Mouse (Mus musculus) spleen, adult 2 months (tissue): ENCODE measurements around the gene Atp13a5. TPM values are rescaled to one million over a fixed set of nuclear protein-coding genes. Genes with fewer than 3 reads are reported as not detected.

Source experiments
- DNase-seq, 2 experiments: peaks; one replicate each; pipeline versions ENCODE4 v3.0.0 to v3.0.0-alpha.2; 2012 to 2021; ENCODE audit warnings: low spot score in 2 of 2, low read depth in 1 of 2
- H3K27ac ChIP-seq: fragments of 200-500 bp; 2 replicates; pipeline ENCODE4 v1.5.1; 2012; ENCODE audit warnings: low read length, inconsistent platforms; ENCODE audit not compliant: insufficient read depth
- H3K27me3 ChIP-seq: fragments of 200-500 bp; 2 replicates; pipeline ENCODE4 v1.6.1; 2012; ENCODE audit warnings: mild to moderate bottlenecking, moderate library complexity, low read length, inconsistent platforms; ENCODE audit not compliant: control insufficient read depth, insufficient read depth
- H3K36me3 ChIP-seq: fragments of 200-500 bp; 2 replicates; pipeline ENCODE4 v1.6.1; 2012; ENCODE audit warnings: mild to moderate bottlenecking, low read length, inconsistent platforms; ENCODE audit not compliant: control insufficient read depth, insufficient read depth
- H3K4me1 ChIP-seq: fragments of 200-500 bp; 2 replicates; pipeline ENCODE4 v1.6.1; 2011; ENCODE audit warnings: inconsistent platforms; ENCODE audit not compliant: control insufficient read depth, insufficient read depth, insufficient read length
- H3K4me3 ChIP-seq: fragments of 200-500 bp; 2 replicates; pipeline ENCODE4 v1.5.1; 2011; ENCODE audit warnings: mild to moderate bottlenecking, inconsistent platforms; ENCODE audit not compliant: insufficient read depth, insufficient read length; ENCODE audit errors: extremely low read depth
- CTCF ChIP-seq: fragments of 200-500 bp; IDR thresholded peaks from 2 replicates; pipeline ENCODE4 v1.5.1; 2011; ENCODE audit warnings: mild to moderate bottlenecking, inconsistent platforms; ENCODE audit not compliant: insufficient read depth, insufficient read length, insufficient replicate concordance; ENCODE audit errors: extremely low read depth
- POLR2A ChIP-seq: fragments of 200-500 bp; IDR thresholded peaks from 2 replicates; pipeline ENCODE4 v1.6.1; 2011; ENCODE audit warnings: low read depth, low read length, inconsistent platforms
- WGBS: fragments of 180-500 bp; shearing (Covaris S2); methylation state at CpG from one replicate; pipeline ENCODE4 v1.1.7; 2018; 5-methylcytosine and 5-hydroxymethylcytosine counted together
- polyA plus RNA-seq: library from polyadenylated mRNA; depleted of rRNA; stranded (reverse); fragments of >200 nt; gene quantifications from 2 replicates; pipeline ENCODE4 v1.2.3, GENCODE M21; 2012

The Atp13a5 gene
- polyA plus RNA-seq, 1 experiment, result not detected

DNA sequence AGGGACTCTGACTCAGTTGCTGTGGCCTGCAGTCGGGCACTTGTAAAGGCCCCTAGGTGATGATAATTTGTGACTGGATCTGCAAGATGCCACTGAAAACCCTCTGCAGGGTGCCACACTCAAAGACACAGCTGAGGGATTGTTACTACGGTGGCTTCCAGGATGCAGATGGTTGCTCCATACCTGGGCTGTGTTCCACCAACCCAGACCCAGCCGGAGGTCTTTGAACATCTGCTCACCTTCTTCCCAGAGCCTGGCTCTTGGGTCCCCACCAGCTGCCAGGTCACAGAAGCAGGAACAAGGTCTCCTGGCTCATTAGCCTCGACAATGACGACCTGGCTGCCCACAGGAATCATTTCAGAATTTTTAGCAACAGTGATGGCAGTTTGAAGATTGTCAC, 97.8 kb downstream of the Atp13a5 start:
- Histone ChIP-seq H3K36me3 (no peaks in the 10 kb centered on the region), H3K4me1 (no peaks in the 10 kb centered on the region), H3K27ac (no peak overlapping the region)

DNA sequence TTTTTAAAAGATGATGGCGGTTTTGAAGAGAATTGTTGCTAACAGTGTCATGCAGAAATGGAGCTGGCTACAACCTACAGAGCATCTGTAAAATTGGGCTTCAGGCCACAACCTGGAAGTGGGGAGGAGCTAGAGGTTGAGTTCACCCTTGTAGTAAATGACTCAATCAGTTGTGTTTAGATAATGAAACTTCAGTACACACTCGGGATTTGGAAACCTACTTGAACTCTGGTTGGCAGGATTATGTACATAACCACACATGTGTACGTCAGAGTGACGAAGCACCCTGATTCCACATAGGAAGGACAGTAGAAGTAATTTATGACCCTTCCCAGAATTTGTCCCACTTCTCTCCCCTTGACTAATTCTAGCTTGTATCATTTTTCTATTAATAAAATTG, 124.2 kb downstream of the Atp13a5 start:
- H3K27ac ChIP-seq, result no peak overlapping the region
- TF ChIP-seq POLR2A (no peak), CTCF (no peak)
- no peaks in the 10 kb centered on the region for H3K27me3 ChIP-seq
- DNase-seq, result no peak
- H3K4me1 ChIP-seq, result no peaks in the 10 kb centered on the region
- H3K36me3 ChIP-seq, result no peaks in the 10 kb centered on the region
- H3K4me3 ChIP-seq, result no peak overlapping the region
- WGBS, result 91% methylated on average over 4 of the region's 4 CpGs

More for the DNA sequence above, 97.8 kb downstream of the Atp13a5 start:
- TF ChIP-seq CTCF (no peak), POLR2A (no peak)
- DNase-seq, result no peak
- no peak overlapping the region for H3K4me3 ChIP-seq
- no peaks in the 10 kb centered on the region for H3K27me3 ChIP-seq
- WGBS, result 72% methylated on average over 5 of the region's 5 CpGs

DNA sequence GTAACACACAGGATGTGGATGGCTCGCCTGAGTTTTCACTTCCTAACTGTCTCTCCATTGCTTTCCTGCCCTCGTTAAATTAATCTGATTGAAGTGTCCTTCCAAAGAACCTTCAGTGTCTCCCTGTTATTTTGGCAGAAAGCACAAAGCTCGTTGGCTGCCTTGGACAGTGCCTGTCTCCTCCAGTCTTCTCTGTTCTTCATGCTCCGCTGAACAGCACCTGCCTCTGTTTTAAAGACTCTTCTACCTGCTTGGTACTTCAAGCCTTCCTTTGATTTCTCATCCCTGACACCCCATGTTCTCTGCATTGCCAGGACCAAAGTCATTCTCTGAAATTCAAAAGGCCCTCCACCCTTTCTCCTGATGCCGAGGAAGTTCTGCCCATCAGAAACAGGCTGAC, 142.6 kb downstream of the Atp13a5 start:
- Histone ChIP-seq H3K4me3 (no peak overlapping the region), H3K36me3 (no peaks in the 10 kb centered on the region), H3K27ac (no peak overlapping the region), H3K27me3 (no peaks in the 10 kb centered on the region), H3K4me1 (no peaks in the 10 kb centered on the region)
- TF ChIP-seq CTCF (no peak), POLR2A (no peak)
- DNase-seq, result no peak
- 76% methylated on average over 5 of the region's 5 CpGs for WGBS

DNA sequence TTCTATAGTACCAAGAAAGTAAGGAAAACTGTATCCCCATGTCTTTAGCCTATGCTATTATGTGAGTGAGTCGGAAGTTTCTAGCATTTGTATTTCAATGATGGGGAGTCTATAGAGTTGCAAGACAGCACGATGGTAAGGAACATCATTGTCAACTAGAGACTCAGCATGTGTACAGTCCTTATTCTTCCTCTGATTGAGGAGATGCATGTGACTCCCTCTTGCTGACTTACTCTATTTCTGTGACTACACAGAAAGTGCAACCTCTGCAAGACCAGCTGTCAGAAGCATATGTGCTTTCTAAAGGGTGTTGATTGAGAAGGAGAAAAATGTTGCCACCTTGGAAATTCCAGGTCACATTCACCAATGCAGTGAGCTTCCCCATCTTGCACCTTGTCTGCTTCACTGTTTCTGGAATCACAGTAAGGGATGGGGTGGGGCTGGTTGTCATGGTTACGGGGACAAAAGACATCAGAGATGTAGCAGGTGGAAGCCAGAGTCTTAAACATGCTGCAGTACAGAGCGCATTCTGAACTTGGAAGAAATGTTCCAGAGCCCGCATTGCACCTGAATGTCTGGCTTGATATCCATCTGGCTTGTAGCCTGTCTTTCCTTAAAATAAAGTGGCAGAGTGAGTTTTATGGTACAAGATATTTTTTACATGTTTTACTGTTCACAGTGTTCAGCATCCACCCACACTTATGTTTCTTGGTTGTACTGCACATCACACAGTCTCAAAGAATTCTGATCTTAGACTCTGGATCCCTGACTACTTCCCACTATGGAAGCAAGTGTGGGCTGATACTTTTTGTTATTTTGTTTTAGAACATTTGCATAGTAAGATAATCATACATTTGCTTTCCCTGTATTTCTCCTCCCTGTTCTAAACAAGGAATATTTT, 161.9 kb downstream of the Atp13a5 start:
- no peaks in the 10 kb centered on the region for H3K27me3 ChIP-seq
- no peaks in the 10 kb centered on the region for H3K4me1 ChIP-seq
- no peak overlapping the region for H3K4me3 ChIP-seq
- no peaks in the 10 kb centered on the region for H3K36me3 ChIP-seq
- H3K27ac ChIP-seq, result no peak overlapping the region
- WGBS, result 90% methylated on average over 5 of the region's 5 CpGs
- no peak for TF ChIP-seq CTCF
- TF ChIP-seq POLR2A, result no peak
- no peak for DNase-seq

DNA sequence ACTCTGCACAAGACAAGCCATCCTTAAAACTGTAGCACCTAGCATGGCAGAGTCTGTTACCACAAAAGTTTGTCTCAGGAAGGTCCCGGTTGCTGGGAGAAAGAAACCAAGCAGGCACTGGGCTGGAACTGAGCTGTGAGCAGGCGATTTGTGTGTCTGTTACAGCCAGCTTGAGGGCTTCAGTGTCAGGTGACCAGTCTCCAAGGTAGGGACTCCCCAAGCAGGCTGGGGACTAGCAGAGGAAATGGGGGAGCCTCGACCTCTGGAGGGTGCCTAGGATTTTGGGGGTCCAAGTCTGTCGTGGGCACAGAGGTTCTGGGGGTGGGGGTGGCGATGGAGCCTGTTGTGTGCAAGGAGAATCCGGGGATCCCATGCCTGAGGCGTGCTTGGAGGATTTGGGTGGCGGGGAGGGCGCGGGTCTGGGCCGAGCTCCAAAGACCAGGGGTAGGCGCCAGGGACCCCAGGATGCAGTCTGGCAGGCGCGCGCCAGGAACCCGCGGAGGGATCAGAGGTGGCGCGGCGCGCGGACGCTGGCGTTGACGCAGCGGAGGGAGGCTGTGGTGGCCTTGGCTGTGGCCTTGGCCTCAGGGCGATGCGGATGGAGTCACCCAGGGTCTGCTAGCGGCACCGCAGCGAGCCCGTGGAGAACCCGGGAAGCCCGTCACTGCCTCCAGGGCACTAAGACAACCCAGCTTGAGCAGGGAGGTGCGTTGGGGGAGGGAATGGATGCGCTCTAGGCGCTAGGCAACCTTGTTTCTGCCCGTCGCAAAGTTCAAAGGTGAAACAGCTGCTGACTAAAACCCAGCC, 168.7 kb downstream of the Atp13a5 start, which contains the start of gene Hrasls:
TSS of gene Hrasls (plus strand) at position 91 of the 807 bp plus-strand sequence.
- TF ChIP-seq POLR2A (no peak), CTCF (no peak)
- 5% methylated on average over 33 of the region's 39 CpGs for WGBS
- H3K27me3 ChIP-seq, result no peaks in the 10 kb centered on the region
- H3K4me3 ChIP-seq, result no peak within 1 kb of the TSS
- no peak for DNase-seq
- H3K27ac ChIP-seq, result no peak within 1 kb of the TSS
- no peaks in the 10 kb centered on the region for H3K4me1 ChIP-seq
- no peaks in the 10 kb centered on the region for H3K36me3 ChIP-seq

DNA sequence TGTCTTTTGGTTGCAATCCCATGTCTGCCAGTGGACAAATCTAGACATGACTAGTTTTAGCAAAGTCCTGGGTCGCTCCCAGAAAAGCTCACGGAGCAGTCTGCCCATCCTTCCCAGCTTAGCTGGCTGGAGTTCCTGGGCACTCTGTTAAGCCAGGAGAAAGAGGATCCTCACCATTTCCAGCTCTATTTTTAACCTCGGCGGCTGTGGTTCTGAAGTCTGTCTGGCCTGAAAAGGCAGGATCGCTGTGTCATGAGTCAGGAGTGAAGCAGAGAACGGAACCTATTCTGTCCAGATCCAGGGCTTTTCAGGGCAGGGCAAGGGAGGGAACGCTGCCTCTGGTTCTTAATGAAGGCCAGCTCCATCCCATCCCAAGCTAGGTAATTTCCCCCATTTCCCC, 169.7 kb downstream of the Atp13a5 start:
- H3K4me1 ChIP-seq, result no peaks in the 10 kb centered on the region
- no peak overlapping the region for H3K27ac ChIP-seq
- 73% methylated on average over 7 of the region's 7 CpGs for WGBS
- no peak for DNase-seq
- H3K4me3 ChIP-seq, result no peak overlapping the region
- TF ChIP-seq POLR2A (no peak), CTCF (no peak)
- no peaks in the 10 kb centered on the region for H3K27me3 ChIP-seq
- H3K36me3 ChIP-seq, result no peaks in the 10 kb centered on the region
